Comparison of ENCODE assay signal across 20 mouse cellular contexts in the genomic region with DNA sequence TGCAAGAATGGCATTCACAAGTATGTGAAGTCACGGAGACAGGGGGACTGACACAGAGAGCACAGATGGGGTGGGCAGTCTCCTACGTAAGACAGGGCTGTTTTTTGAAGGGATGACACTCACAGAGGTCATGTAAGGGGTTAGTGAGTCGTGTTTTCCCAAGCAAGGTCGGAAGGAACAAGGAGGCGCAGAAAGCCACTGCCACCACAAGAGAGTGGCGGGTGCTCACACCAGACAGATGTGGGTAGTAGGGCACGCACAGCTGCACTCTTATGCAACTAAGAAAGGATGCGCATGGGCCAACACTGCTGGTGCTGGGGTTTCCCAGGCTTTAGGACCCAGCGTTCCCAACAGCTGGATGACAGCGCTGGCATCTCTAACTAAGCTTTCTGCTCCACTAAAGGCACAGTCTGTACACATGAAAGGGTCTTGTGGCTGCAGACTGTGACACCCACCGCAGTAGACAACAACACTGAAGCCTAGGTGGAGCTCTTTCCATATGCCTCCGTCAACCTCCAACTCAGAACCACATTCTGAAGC. TPM values are rescaled to one million over a fixed set of nuclear protein-coding genes. Genes with fewer than 3 reads are reported as not detected.
DNase-seq lines count a peak whose midpoint lies in the region; ATAC-seq lines count a peak whose summit lies in the region.
"Had no signal": no experiment of that assay in that cellular context is flagged by ENCODE, and none has a peak within 500 bp of the region (broad histone marks: within the 10 kb centered on the region; RNA-seq: fewer than 3 reads in every experiment).

No protein-coding gene starts in this region.

- H3K27me3 ChIP-seq in heart, embryonic 16.5 days (ENCODE audit: control insufficient read depth, insufficient read depth, low read length) = no peaks in the 10 kb centered on the region
- H3K27me3 ChIP-seq in heart, embryonic 12.5 days (replicated peaks) = no peaks in the 10 kb centered on the region
- no peaks in the 10 kb centered on the region for H3K27me3 ChIP-seq in hindbrain, embryonic 14.5 days (ENCODE audit: control insufficient read depth, insufficient read depth, low read length)
- H3K27me3 ChIP-seq: forebrain, embryonic 13.5 days; kidney, embryonic 15.5 days; limb, embryonic 15.5 days; liver, embryonic 15.5 days; midbrain, embryonic 13.5 days; neural tube, embryonic 12.5 days had no signal

- DNase-seq in 416B (ENCODE audit: low read depth) (peak; percentile 65), ES-CJ7 (ENCODE audit: low read depth, low spot score) (peak; percentile 13)
- peak; percentile 69 for DNase-seq in thymus, postnatal 0 days (ENCODE audit: low spot score)
- no peak for DNase-seq in hindbrain, embryonic 14.5 days (ENCODE audit: low spot score)
- no peak for DNase-seq in embryo, embryonic 10.5 days (ENCODE audit: low spot score)
- no peak for DNase-seq in right cerebral cortex, adult 18-20 months
- DNase-seq: cerebellum, adult 2 months; cerebellum, postnatal 36 days; gastrocnemius, postnatal 14 days; heart, postnatal 14 days had no signal

- H3K4me2 ChIP-seq in heart, embryonic 16.5 days (ENCODE audit: low read depth, low read length) = no peak overlapping the region
- H3K4me2 ChIP-seq in heart, embryonic 12.5 days = no peak overlapping the region
- no peak overlapping the region for H3K4me2 ChIP-seq in hindbrain, embryonic 14.5 days (replicated peaks)
- H3K4me2 ChIP-seq: forebrain, embryonic 13.5 days; kidney, embryonic 15.5 days; limb, embryonic 15.5 days; liver, embryonic 15.5 days; midbrain, embryonic 13.5 days; neural tube, embryonic 12.5 days had no signal

- H3K9ac ChIP-seq in heart, embryonic 16.5 days (ENCODE audit: low read length) = no peak overlapping the region
- H3K9ac ChIP-seq in heart, embryonic 12.5 days = no peak overlapping the region
- H3K9ac ChIP-seq in hindbrain, embryonic 14.5 days = no peak overlapping the region
- H3K9ac ChIP-seq: forebrain, embryonic 13.5 days; kidney, embryonic 15.5 days; limb, embryonic 15.5 days; liver, embryonic 15.5 days; midbrain, embryonic 13.5 days; neural tube, embryonic 12.5 days had no signal

- peak; percentile 28; the same call in 1 of the 2 replicates for ATAC-seq in heart, embryonic 16.5 days (replicated peaks; ENCODE audit: extremely low read depth, insufficient read depth, low FRiP score)
- no peak; the same call in 1 of the 2 replicates for ATAC-seq in heart, embryonic 12.5 days (ENCODE audit: insufficient number of reproducible peaks, low FRiP score)
- no peak for ATAC-seq in hindbrain, embryonic 14.5 days (ENCODE audit: low FRiP score)
- ATAC-seq: forebrain, embryonic 13.5 days; hindbrain, embryonic 16.5 days; intestine, embryonic 16.5 days; midbrain, embryonic 13.5 days had no signal

- 65% methylated on average over 12 of the region's 12 CpGs for WGBS in heart, embryonic 16.5 days
- 62% methylated on average over 12 of the region's 12 CpGs for WGBS in heart, embryonic 12.5 days
- 78% methylated on average over 12 of the region's 12 CpGs for WGBS in hindbrain, embryonic 14.5 days

- no peak overlapping the region for H3K27ac ChIP-seq in heart, embryonic 16.5 days (ENCODE audit: low read length)
- no peak overlapping the region for H3K27ac ChIP-seq in heart, embryonic 12.5 days (ENCODE audit: poor library complexity, severe bottlenecking)
- no peak overlapping the region for H3K27ac ChIP-seq in hindbrain, embryonic 14.5 days
- H3K27ac ChIP-seq: forebrain, embryonic 13.5 days; kidney, embryonic 15.5 days; limb, embryonic 15.5 days; liver, embryonic 15.5 days; midbrain, embryonic 13.5 days; neural tube, embryonic 12.5 days had no signal

- peaks cover 2% of the 10 kb centered on the region; the same call in 1 of the 2 replicates for H3K4me1 ChIP-seq in heart, embryonic 16.5 days (ENCODE audit: control insufficient read depth, insufficient read depth, low read length)
- H3K4me1 ChIP-seq in heart, embryonic 12.5 days (replicated peaks) = peaks cover 20% of the 10 kb centered on the region
- no peaks in the 10 kb centered on the region for H3K4me1 ChIP-seq in hindbrain, embryonic 14.5 days (replicated peaks; ENCODE audit: control insufficient read depth, insufficient read depth, low read length)
- H3K4me1 ChIP-seq: forebrain, embryonic 13.5 days; limb, embryonic 15.5 days; midbrain, embryonic 13.5 days; neural tube, embryonic 12.5 days had no signal

- no peaks in the 10 kb centered on the region for H3K9me3 ChIP-seq in heart, embryonic 16.5 days (replicated peaks; ENCODE audit: control insufficient read depth, low read length)
- H3K9me3 ChIP-seq in heart, embryonic 12.5 days (replicated peaks) = no peaks in the 10 kb centered on the region
- H3K9me3 ChIP-seq in hindbrain, embryonic 14.5 days (ENCODE audit: control insufficient read depth, low read length) = no peaks in the 10 kb centered on the region
- H3K9me3 ChIP-seq: forebrain, embryonic 13.5 days; kidney, embryonic 15.5 days; limb, embryonic 15.5 days; liver, embryonic 15.5 days; midbrain, embryonic 13.5 days; neural tube, embryonic 12.5 days had no signal

- no peaks in the 10 kb centered on the region for H3K36me3 ChIP-seq in heart, embryonic 16.5 days (ENCODE audit: control insufficient read depth, insufficient read depth)
- peaks cover 13% of the 10 kb centered on the region for H3K36me3 ChIP-seq in heart, embryonic 12.5 days
- H3K36me3 ChIP-seq in hindbrain, embryonic 14.5 days (replicated peaks; ENCODE audit: control insufficient read depth, insufficient read depth) = peaks cover 19% of the 10 kb centered on the region
- H3K36me3 ChIP-seq: liver, embryonic 15.5 days had no signal

- H3K4me3 ChIP-seq in heart, embryonic 16.5 days (ENCODE audit: low read length) = no peak overlapping the region
- H3K4me3 ChIP-seq in heart, embryonic 12.5 days = no peak overlapping the region
- H3K4me3 ChIP-seq in hindbrain, embryonic 14.5 days (replicated peaks; ENCODE audit: low read length) = no peak overlapping the region
- H3K4me3 ChIP-seq: forebrain, embryonic 13.5 days; kidney, embryonic 15.5 days; limb, embryonic 15.5 days; liver, embryonic 15.5 days; midbrain, embryonic 13.5 days; neural tube, embryonic 12.5 days had no signal

RNA-seq across cellular contexts. Expression of a gene that starts 27.0 kb away (rescaled TPM):
- 81.7 and 88.7 TPM in 2 replicates for polyA plus RNA-seq in heart, embryonic 16.5 days (2015; fragmentation: Nextera tagmentation; extraction: Ambion mirVana)
- polyA plus RNA-seq in heart, embryonic 12.5 days (2016; fragmentation: Nextera tagmentation; extraction: Ambion mirVana) = 103 and 106 TPM in 2 replicates
- polyA plus RNA-seq in thymus, postnatal 0 days (2015; fragmentation: Nextera tagmentation; extraction: Ambion mirVana) = 61.9 and 69.3 TPM in 2 replicates
- polyA plus RNA-seq in hindbrain, embryonic 14.5 days (2014; fragmentation: Nextera tagmentation; extraction: Ambion mirVana) = 46.0 and 52.1 TPM in 2 replicates

Comparison
In these comparisons a context has a peak if more than half of its experiments do, and no peak if none do; other contexts are left out.
1. DNase-seq: peak in 416B (single experiment), ES-CJ7 (single experiment) and thymus, postnatal 0 days (single experiment); none in hindbrain, embryonic 14.5 days (single experiment), embryo, embryonic 10.5 days (single experiment) and right cerebral cortex, adult 18-20 months (single experiment).